Mouse (Mus musculus) stomach, embryonic 16.5 days (tissue): ENCODE measurements at regions not wholly inside any gene's neighbourhood (a gene's known extent, or its start where the extent isn't known, plus 50 kb on each side); places are given as distances from the start of the nearest gene placed in this dataset.

ENCODE experiments used
- ATAC-seq: fragments of 200-750 bp; cut with Nextera tagmentation; 2 replicates; pipeline ENCODE4 v1.8.0; 2017; ENCODE audit warnings: moderate number of reproducible peaks, moderate TSS enrichment; ENCODE audit not compliant: insufficient read depth, low FRiP score
- H3K27ac ChIP-seq: fragments of 300-500 bp; sonication (generic); 2 replicates; pipeline ENCODE4 v1.5.1; 2014; ENCODE audit warnings: low read length
- H3K27me3 ChIP-seq: fragments of 300-500 bp; sonication (generic); 2 replicates; pipeline ENCODE4 v1.6.1; 2014; ENCODE audit warnings: low read length, control low read depth, mixed read lengths; ENCODE audit not compliant: control insufficient read depth, insufficient read depth
- H3K36me3 ChIP-seq: fragments of 300-500 bp; sonication (generic); 2 replicates; pipeline ENCODE4 v1.6.1; 2014; ENCODE audit warnings: low read length; ENCODE audit not compliant: control insufficient read depth, insufficient read depth
- H3K4me1 ChIP-seq: fragments of 300-500 bp; sonication (generic); 2 replicates; pipeline ENCODE4 v1.6.1; 2014; ENCODE audit warnings: low read length, control low read depth, mixed read lengths; ENCODE audit not compliant: control insufficient read depth, insufficient read depth
- H3K4me2 ChIP-seq: fragments of 300-500 bp; sonication (generic); 2 replicates; pipeline ENCODE4 v1.6.1; 2014; ENCODE audit warnings: low read depth, low read length, mixed read lengths
- H3K4me3 ChIP-seq: fragments of 300-500 bp; sonication (generic); replicated peaks from 2 replicates; pipeline ENCODE4 v1.5.1; 2014; ENCODE audit warnings: mild to moderate bottlenecking, low read length
- H3K9ac ChIP-seq: fragments of 300-500 bp; sonication (generic); 2 replicates; pipeline ENCODE4 v1.6.1; 2014; ENCODE audit warnings: low read length
- H3K9me3 ChIP-seq: fragments of 300-500 bp; sonication (generic); replicated peaks from 2 replicates; pipeline ENCODE4 v1.6.1; 2016; ENCODE audit warnings: low read length, control low read depth; ENCODE audit not compliant: control insufficient read depth
- WGBS: fragments of 180-500 bp; shearing (Covaris S2); extraction: QIAGEN DNeasy Blood & Tissue Kit; methylation state at CpG from one replicate; pipeline ENCODE4 v1.1.7; 2014; 5-methylcytosine and 5-hydroxymethylcytosine counted together

GRCm38 (mm10) chr12:118716824-118717223, 129.3 kb upstream of the Sp8 start:
- Histone ChIP-seq H3K27ac (no peak overlapping the region), H3K9me3 (no peaks in the 10 kb centered on the region), H3K4me1 (no peaks in the 10 kb centered on the region), H3K9ac (no peak overlapping the region), H3K27me3 (no peaks in the 10 kb centered on the region), H3K4me2 (no peak overlapping the region), H3K36me3 (no peaks in the 10 kb centered on the region), H3K4me3 (no peak overlapping the region)
- 72% methylated on average over 4 of the region's 4 CpGs for WGBS
- ATAC-seq: no peak

GRCm38 (mm10) chr12:118706626-118707025, 139.5 kb upstream of the Sp8 start:
- Histone ChIP-seq H3K9me3 (no peaks in the 10 kb centered on the region), H3K27me3 (no peaks in the 10 kb centered on the region), H3K36me3 (no peaks in the 10 kb centered on the region), H3K4me2 (no peak overlapping the region), H3K4me3 (no peak overlapping the region), H3K27ac (no peak overlapping the region), H3K4me1 (no peaks in the 10 kb centered on the region; the same call in 1 of the 2 replicates), H3K9ac (no peak overlapping the region)
- 76% methylated on average over 7 of the region's 7 CpGs for WGBS
- ATAC-seq: no peak

DNA sequence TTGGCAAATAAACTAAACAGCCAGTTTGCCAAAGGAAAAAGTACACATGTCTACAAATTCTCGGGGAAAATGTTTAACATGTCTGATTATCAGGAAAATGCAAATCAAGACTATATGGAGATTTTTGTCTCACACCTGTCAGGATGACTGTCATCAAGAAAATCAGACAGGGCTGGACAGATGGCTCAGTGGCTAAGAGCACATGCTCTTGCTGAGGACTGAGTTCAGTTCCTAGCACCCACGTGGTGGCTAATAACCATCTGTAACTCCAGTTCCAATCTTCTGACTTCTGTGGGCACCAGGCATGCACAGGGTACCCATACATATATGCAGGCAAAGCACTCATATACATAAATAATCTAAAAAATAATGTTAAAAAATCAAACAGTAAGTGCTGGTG, 141.3 kb upstream of the Sp8 start:
- Histone ChIP-seq H3K9ac (no peak overlapping the region), H3K9me3 (no peaks in the 10 kb centered on the region), H3K4me3 (no peak overlapping the region), H3K36me3 (no peaks in the 10 kb centered on the region), H3K27me3 (no peaks in the 10 kb centered on the region), H3K4me2 (no peak overlapping the region), H3K27ac (no peak overlapping the region), H3K4me1 (no peaks in the 10 kb centered on the region; the same call in 1 of the 2 replicates)
- ATAC-seq: no peak
- 82% methylated on average over 2 of the region's 2 CpGs for WGBS

DNA sequence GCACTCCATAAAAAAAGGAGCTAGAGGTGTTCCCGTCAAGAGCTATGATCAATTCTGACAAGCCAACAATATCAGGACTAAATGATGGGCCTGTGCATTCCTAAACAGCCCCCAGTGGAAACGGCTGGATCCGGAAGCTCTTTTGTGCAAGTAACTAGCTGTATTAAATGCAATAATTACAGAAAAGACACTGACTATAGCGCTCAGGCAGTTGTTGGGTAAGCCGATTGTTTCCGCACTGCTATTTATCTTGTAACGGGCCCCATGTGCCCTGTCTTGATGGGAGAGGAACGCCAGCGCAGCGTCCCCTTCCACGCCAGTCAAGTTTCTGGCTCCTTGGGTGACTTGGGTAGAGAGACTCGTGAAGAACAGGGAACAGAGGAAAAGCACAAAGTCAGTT, 142.4 kb upstream of the Sp8 start:
- no peak for ATAC-seq
- WGBS: 32% methylated on average over 12 of the region's 12 CpGs
- Histone ChIP-seq H3K9ac (no peak overlapping the region), H3K4me3 (no peak overlapping the region), H3K4me2 (no peak overlapping the region), H3K4me1 (no peaks in the 10 kb centered on the region; the same call in 1 of the 2 replicates), H3K9me3 (no peaks in the 10 kb centered on the region), H3K27ac (no peak overlapping the region), H3K36me3 (no peaks in the 10 kb centered on the region), H3K27me3 (no peaks in the 10 kb centered on the region)

GRCm38 (mm10) chr12:118703068-118703662, 143.0 kb upstream of the Sp8 start:
- H3K4me3 ChIP-seq: no peak overlapping the region
- no peaks in the 10 kb centered on the region for H3K36me3 ChIP-seq
- H3K27me3 ChIP-seq: no peaks in the 10 kb centered on the region
- H3K9me3 ChIP-seq: no peaks in the 10 kb centered on the region
- ATAC-seq: no peak
- H3K9ac ChIP-seq: no peak overlapping the region
- 25% methylated on average over 11 of the region's 11 CpGs for WGBS
- no peak overlapping the region for H3K4me2 ChIP-seq
- H3K27ac ChIP-seq: no peak overlapping the region
- H3K4me1 ChIP-seq: no peaks in the 10 kb centered on the region; the same call in 1 of the 2 replicates

GRCm38 (mm10) chr12:118701838-118702237, 144.3 kb upstream of the Sp8 start:
- Histone ChIP-seq H3K4me1 (no peaks in the 10 kb centered on the region; the same call in 1 of the 2 replicates), H3K9ac (no peak overlapping the region), H3K27ac (no peak overlapping the region), H3K9me3 (no peaks in the 10 kb centered on the region), H3K36me3 (no peaks in the 10 kb centered on the region), H3K4me3 (no peak overlapping the region), H3K27me3 (no peaks in the 10 kb centered on the region), H3K4me2 (no peak overlapping the region)
- no peak for ATAC-seq
- WGBS: 79% methylated on average over 2 of the region's 2 CpGs

- Histone ChIP-seq H3K4me3 (no peak overlapping the region), H3K4me1 (no peaks in the 10 kb centered on the region), H3K9ac (no peak overlapping the region), H3K9me3 (no peaks in the 10 kb centered on the region), H3K4me2 (no peak overlapping the region), H3K27me3 (no peaks in the 10 kb centered on the region), H3K27ac (no peak overlapping the region), H3K36me3 (no peaks in the 10 kb centered on the region)
- ATAC-seq: no peak
Measured at GRCm38 (mm10) chr12:118698110-118698509, 148.0 kb upstream of the Sp8 start.

GRCm38 (mm10) chr12:118694701-118695100, 151.4 kb upstream of the Sp8 start:
- Histone ChIP-seq H3K4me3 (no peak overlapping the region), H3K27me3 (no peaks in the 10 kb centered on the region), H3K4me1 (no peaks in the 10 kb centered on the region), H3K27ac (no peak overlapping the region), H3K36me3 (no peaks in the 10 kb centered on the region), H3K4me2 (no peak overlapping the region), H3K9ac (no peak overlapping the region), H3K9me3 (no peaks in the 10 kb centered on the region)
- WGBS: 71% methylated on average over 2 of the region's 2 CpGs
- no peak for ATAC-seq

DNA sequence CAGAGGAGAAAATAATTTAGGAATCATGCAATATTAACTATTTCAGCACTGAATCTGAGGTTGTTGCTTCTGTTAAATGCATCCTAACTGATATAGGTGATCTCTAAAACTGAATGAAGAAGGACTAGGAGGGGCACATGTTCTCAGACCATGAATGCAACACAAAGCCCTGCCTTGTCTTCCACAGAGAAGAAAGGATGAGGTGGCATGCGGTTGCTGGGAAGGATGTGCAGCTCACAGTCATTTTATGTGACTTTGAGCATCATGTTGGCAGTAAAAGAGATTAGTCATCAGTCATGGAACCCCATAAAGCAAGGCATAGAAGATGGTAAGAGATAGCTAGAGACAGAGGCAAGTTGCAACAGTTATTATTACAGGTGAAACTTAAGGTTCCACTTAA, 163.2 kb upstream of the Sp8 start:
- Histone ChIP-seq H3K36me3 (no peaks in the 10 kb centered on the region), H3K4me1 (no peaks in the 10 kb centered on the region), H3K27ac (no peak overlapping the region), H3K27me3 (no peaks in the 10 kb centered on the region), H3K9ac (no peak overlapping the region), H3K4me3 (no peak overlapping the region), H3K9me3 (no peaks in the 10 kb centered on the region), H3K4me2 (no peak overlapping the region)
- WGBS: 78% methylated on average over 1 of the region's 1 CpGs
- ATAC-seq: no peak

- Histone ChIP-seq H3K9me3 (no peaks in the 10 kb centered on the region), H3K27ac (no peak overlapping the region), H3K27me3 (no peaks in the 10 kb centered on the region), H3K4me2 (no peak overlapping the region), H3K9ac (no peak overlapping the region), H3K4me1 (no peaks in the 10 kb centered on the region), H3K4me3 (no peak overlapping the region), H3K36me3 (no peaks in the 10 kb centered on the region)
- ATAC-seq: no peak
- 84% methylated on average over 4 of the region's 4 CpGs for WGBS
Measured at GRCm38 (mm10) chr12:118677989-118678388, 168.1 kb upstream of the Sp8 start.
